Mouse (Mus musculus) limb, embryonic 13.5 days (tissue): Measurements from ENCODE around the gene Htr2c. TPM values are rescaled to one million over a fixed set of nuclear protein-coding genes. Genes with fewer than 3 reads are reported as not detected.

Experiments used
- ATAC-seq: fragments of 200-750 bp; cut with Nextera tagmentation; 2 replicates; pipeline ENCODE4 v1.8.0; 2017; ENCODE audit warnings: low read depth, moderate number of reproducible peaks, moderate TSS enrichment; ENCODE audit not compliant: low FRiP score
- H3K27ac ChIP-seq: fragments of 300-500 bp; sonication (generic); 2 replicates; pipeline ENCODE4 v1.5.1; 2015; ENCODE audit warnings: inconsistent platforms, mild to moderate bottlenecking, moderate library complexity
- H3K27me3 ChIP-seq: fragments of 300-500 bp; sonication (generic); 2 replicates; pipeline ENCODE4 v1.6.1; 2015; ENCODE audit warnings: mild to moderate bottlenecking, inconsistent platforms
- H3K36me3 ChIP-seq: fragments of 300-500 bp; sonication (generic); 2 replicates; pipeline ENCODE4 v1.6.1; 2015; ENCODE audit warnings: inconsistent platforms, mild to moderate bottlenecking, moderate library complexity
- H3K4me1 ChIP-seq: fragments of 300-500 bp; sonication (generic); 2 replicates; pipeline ENCODE4 v1.6.1; 2015; ENCODE audit warnings: inconsistent platforms
- H3K4me2 ChIP-seq: fragments of 300-500 bp; sonication (generic); replicated peaks from 2 replicates; pipeline ENCODE4 v1.6.1; 2015; ENCODE audit warnings: inconsistent platforms, mild to moderate bottlenecking, moderate library complexity
- H3K4me3 ChIP-seq: fragments of 300-500 bp; sonication (generic); 2 replicates; pipeline ENCODE4 v1.5.1; 2015; ENCODE audit warnings: moderate library complexity, mild to moderate bottlenecking, inconsistent platforms
- H3K9ac ChIP-seq: fragments of 300-500 bp; sonication (generic); 2 replicates; pipeline ENCODE4 v1.6.1; 2015; ENCODE audit warnings: mild to moderate bottlenecking, inconsistent platforms
- H3K9me3 ChIP-seq: fragments of 300-500 bp; sonication (generic); 2 replicates; pipeline ENCODE4 v1.6.1; 2016; ENCODE audit warnings: inconsistent platforms
- WGBS: fragments of 180-500 bp; shearing (Covaris S2); methylation state at CpG from one replicate; pipeline ENCODE4 v1.1.7; 2015; 5-methylcytosine and 5-hydroxymethylcytosine counted together
- microRNA counts: library from miRNA; unstranded; fragments of <30 nt; microRNA quantifications from one replicate; lab custom pipeline; 2016
- microRNA-seq: library from miRNA; unstranded; fragments of <30 nt; microRNA quantifications from one replicate; pipeline ENCODE4, GENCODE M21; 2016
- polyA plus RNA-seq: library from polyadenylated mRNA; unstranded; fragments of >200 nt; fragmentation: Nextera tagmentation; extraction: Ambion mirVana; gene quantifications from 2 replicates; pipeline ENCODE4 v1.2.1, GENCODE M21; 2015

The Htr2c gene
- polyA plus RNA-seq, 1 experiment from 2014 or later = 0.15 TPM

DNA sequence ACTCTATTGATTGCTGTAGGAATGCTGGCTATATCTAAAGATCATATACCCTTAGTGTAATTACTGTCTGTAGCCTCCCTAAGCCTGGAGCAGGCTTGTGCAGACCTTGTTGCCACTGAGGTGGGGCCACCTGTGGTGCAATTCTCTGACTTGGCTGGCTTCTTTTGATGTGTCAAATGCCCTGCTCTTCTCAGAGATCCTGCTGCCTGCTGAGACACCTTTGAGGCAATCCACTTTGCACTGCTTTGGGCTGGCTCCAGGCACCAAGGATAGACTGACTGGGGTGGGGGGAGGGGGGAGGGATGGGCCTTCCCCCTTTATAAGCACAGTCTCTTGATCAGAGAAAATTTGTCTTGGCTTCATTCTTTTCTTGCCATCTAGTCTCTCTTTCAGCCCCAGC lies 252.9 kb downstream of the Htr2c start:
- H3K36me3 ChIP-seq = no peaks in the 10 kb centered on the region
- H3K27ac ChIP-seq = no peak overlapping the region
- no peak overlapping the region for H3K9ac ChIP-seq
- no peak for ATAC-seq
- H3K9me3 ChIP-seq = no peaks in the 10 kb centered on the region
- H3K4me3 ChIP-seq = no peak overlapping the region
- H3K4me1 ChIP-seq = no peaks in the 10 kb centered on the region
- H3K27me3 ChIP-seq = no peaks in the 10 kb centered on the region
- no peak overlapping the region for H3K4me2 ChIP-seq

GRCm38 (mm10) chrX:147217382-147218013 lies 255.2 kb downstream of the Htr2c start:
- Histone ChIP-seq H3K9ac (no peak overlapping the region), H3K4me1 (no peaks in the 10 kb centered on the region), H3K4me2 (no peak overlapping the region), H3K4me3 (no peak overlapping the region), H3K27me3 (no peaks in the 10 kb centered on the region), H3K9me3 (no peaks in the 10 kb centered on the region), H3K27ac (no peak overlapping the region), H3K36me3 (no peaks in the 10 kb centered on the region)
- ATAC-seq = peak; percentile 72; the same call in 1 of the 2 replicates
- 30% methylated on average over 3 of the region's 3 CpGs for WGBS

GRCm38 (mm10) chrX:147238806-147239542 lies 276.7 kb downstream of the Htr2c start:
- WGBS = 33% methylated on average over 2 of the region's 2 CpGs
- H3K9me3 ChIP-seq = no peaks in the 10 kb centered on the region
- peak; percentile 89 for ATAC-seq
- H3K36me3 ChIP-seq = no peaks in the 10 kb centered on the region
- no peaks in the 10 kb centered on the region for H3K27me3 ChIP-seq
- H3K4me3 ChIP-seq = no peak overlapping the region
- no peak overlapping the region for H3K9ac ChIP-seq
- no peak overlapping the region for H3K27ac ChIP-seq
- no peaks in the 10 kb centered on the region for H3K4me1 ChIP-seq
- no peak overlapping the region for H3K4me2 ChIP-seq

MicroRNAs encoded within 50 kb of the gene (microRNA counts, 519-probe panel; counts per million panel counts)
- microRNA mmu-miR-448 (lab: Ali Mortazavi, UCI) (1,070 counts per million, percentile 7 among the panel's probes with 10 or more counts), microRNA mmu-miR-764-3p (lab: Ali Mortazavi, UCI) (not detected), microRNA mmu-miR-764-5p (lab: Ali Mortazavi, UCI) (2,422 counts per million, percentile 34 among the panel's probes with 10 or more counts)

Small RNAs within 50 kb of the gene (microRNA-seq; reads per million reads assigned to microRNA genes)
- gene Gm22650 (not detected), gene Gm24627 (not detected), gene Mir1264 (1.4 reads per million), gene Mir1298 (29.9 reads per million, percentile 39 among the genes with 10 or more reads in this experiment), gene Mir1912 (not detected), gene Mir448 (2.8 reads per million, percentile 10 among the genes with 10 or more reads in this experiment), gene Mir764 (not detected)
